Mouse (Mus musculus) T-helper 1 cell (primary cell): Measurements from ENCODE around the gene Tmem201.
"Not testable (repeated sequence)": the region's sequence is repeated elsewhere in the genome, so short reads cannot be mapped to it uniquely, and the experiment has no call there.

ENCODE experiments used
- in situ Hi-C: fragments of 300-600 bp; cut with MboI, MseI; formaldehyde crosslinking; loops from one replicate; pipeline ENCODE4 v1.15.1; 2025; ENCODE audit warnings: high pct_unique_total_duplicates

The Tmem201 gene

DNA sequence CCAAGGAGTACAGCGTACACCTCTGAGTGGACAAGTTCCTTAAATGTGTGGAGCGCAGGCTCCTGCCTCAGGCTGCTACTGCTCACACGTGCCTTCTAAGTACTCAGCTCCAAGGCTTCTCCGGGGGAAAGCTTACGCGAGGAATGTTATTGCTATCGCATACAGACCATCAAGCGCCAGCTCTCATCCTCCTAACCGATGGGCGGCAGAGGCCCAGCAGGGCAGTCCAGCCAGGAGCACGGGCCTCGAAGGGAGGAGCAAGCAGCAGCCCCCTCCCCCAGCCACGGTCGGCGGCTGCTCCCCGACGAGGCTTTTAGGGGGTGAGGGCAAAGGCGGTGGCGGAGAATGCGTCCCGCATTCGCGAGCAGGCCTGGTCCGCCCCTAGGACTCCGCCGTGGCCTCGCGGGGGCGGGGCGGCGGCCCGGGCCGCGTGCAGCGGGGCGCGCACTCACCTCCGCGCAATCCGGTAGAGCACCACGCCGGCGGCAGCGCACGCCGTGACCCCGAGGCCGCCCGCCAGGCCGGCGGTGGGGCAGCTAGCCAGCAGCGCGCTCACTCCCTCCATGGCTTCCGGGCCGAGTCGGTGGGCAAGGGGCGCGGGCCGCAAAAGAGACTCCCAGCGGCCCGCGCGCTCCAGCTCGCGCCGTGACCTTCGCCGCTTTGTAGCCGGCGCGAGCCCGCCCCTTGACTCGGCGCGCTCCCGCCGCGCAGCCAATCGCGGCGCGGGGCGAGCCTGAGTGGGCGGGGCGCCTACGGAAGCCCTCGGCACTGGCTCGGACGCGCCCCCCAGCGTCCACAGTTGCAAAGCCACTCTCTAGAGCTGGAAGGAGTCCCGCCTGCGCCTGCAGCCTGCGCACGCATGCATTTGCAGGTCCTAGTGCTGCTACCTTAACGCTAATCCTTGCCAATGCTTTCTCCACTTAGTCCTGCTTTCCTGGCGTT, at the start of gene Tmem201:
Gene Tmem201, minus strand, starts transcription at position 662 of the 942 bp plus-strand sequence.
- in situ Hi-C loops = no loop called here

DNA sequence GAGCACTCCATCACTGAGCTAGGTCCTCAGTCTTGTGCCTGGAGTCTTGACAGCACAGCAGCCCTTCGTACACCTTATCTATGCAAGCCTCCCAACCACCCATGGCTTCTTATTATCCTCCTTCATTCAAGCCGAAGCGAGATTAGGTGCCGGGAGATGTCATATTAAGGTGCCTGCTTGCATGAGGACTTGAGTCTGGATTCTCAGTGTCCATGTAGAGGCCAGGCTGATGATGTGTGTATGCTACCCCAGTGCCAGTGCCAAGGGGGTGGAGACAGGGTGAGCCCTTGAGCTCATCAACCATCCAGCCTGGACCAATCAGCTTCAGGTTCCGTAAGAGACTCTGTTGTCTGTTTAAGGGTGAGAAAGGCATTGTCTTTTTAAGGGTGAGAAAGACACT, 47.1 kb upstream of the Tmem201 start:
- in situ Hi-C loops = no loop called here

DNA sequence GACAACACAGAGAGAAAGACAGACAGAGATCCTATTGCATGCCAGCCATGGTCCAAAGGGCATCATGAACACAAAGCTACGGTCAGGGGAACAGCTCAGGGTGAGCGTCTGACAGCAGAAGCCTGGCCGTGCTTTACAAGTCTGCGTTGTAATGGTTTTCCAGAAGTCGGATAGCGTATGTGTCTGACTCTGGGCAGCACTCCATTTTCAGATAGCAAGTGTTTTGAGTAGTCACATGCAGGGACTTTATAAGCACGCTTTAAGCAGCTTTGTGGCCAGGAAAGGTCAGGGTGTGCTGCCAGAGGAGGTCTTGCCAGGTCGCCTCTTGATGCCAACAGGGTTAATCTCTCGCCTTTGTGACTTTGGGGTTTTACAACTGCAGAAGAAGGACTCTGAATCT, 46.5 kb upstream of the Tmem201 start:
- in situ Hi-C loops = no loop called here

DNA sequence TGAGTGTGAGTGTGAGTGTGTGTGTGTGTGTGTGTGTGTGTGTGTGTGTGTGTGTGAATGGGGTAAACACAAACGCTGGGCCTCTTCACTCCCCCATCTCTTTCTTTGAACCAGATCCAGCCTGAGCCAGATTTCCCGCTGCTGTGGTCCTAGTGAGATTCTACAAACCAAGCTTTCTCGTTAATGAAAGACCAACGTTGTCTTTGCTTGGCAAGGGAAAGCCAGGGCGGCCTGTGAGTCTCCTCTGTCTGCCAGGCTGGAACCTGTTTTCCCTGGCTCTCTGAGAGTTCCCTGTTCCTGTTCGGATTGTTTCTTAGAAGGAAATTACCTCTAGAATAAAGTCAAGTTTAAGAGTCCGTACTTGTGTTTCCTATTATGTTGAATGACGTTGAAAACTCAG, 45.1 kb upstream of the Tmem201 start:
- in situ Hi-C loops = no loop called here

DNA sequence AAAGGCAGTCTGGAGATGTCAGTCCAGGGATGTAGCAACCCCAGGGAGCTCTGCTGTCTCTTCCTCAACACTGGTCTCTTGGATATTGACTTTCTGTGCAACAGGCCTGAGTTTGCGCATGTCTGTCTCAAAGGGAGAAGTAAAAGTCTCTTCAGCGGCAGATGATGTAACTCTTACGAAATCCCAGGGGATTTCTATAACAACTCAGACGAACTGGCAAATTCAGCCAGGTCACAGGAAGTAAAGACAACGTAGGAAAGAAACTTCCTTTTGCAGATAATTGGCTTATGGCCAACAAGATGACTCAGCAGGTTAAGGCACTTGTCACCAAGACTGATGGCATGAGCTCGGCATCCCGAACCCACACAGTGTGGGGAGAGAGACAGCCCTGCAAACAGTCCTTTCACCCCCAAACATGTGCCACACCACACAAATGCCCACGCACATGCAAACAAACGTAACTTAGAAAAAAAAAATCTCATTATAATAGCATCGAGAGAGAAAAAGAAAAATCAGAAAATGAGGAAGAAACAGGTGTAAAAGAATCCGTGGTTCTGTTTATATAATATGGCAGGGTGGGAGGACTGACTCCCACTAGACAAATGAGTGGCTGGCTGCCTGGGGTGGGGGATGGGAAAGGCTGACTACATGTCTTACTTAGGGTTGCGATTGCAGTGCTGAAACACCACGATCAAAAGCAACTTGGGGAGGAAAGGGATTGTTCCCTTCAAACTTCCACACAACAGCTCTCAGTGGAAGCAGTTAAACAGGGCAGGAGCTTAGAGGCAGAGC, 42.9 kb upstream of the Tmem201 start:
- in situ Hi-C loops = no loop called here

DNA sequence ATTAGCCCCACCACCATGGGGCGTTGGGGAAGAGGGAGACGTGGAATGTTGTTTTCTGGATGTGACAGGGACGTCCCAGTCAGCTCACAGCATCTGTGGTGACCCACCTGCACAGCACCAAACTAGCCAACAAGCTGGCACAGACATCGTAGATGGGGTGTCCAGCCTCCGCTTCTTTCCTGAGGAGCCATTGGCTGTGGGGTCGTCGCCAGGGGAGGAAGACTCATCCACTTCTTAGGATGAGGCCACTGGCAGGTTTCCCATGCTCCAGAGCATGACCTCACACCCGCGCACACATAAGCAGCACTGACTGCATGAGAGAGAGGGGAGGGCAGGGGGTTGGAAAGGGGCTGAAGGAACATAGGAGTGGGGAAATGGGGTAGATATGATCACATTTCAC, 42.1 kb upstream of the Tmem201 start:
- in situ Hi-C loops = no loop called here

DNA sequence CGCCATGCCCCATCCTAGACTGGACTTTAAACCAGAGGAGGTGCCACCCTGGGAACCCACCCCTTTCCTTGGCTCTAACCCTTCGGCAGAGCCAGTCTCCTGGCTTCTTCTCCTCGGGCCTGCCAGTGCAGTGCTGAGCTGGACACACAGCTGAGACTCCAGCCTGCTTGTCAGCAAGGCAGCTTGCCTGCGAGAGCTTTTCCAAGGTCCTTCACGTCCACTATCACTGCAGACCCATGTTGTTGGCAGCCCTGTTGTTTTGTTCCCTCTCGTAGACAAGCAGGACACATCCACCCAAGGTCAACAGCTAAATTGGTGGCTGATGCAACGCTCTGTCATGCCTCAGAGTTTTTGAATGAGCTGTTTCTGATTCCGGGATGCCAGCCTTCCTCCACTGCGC, 39.3 kb upstream of the Tmem201 start:
- in situ Hi-C loops = no loop called here

DNA sequence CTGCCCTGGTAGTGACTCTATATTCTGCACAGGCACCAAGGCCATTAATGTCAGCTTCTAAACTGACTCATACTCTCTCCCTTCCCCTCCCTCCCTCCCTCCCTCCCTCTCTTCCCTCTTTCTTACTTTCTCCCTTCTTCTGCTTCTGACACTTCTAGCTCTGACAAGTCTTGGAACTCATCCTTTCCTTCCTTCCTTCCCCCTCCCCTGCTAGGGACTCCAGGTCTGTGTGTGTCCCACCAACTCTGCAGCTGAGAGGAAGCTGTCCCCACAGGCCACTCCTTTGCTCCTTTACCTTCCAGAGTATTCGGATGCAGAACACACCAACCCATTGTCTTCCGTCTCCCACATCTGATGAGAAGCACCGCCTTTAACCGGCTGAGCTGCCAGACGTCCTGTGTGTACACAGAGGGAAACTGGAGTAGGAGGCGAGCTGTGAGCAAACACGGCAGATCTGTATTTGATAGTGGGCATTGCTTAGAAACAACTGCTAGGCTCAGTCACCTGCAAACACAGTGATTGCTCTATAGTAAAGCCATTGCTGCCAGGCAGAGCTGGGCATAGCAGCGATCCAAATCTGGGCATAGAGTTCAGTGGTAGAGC, 38.0 kb upstream of the Tmem201 start:
- in situ Hi-C loops = no loop called here

DNA sequence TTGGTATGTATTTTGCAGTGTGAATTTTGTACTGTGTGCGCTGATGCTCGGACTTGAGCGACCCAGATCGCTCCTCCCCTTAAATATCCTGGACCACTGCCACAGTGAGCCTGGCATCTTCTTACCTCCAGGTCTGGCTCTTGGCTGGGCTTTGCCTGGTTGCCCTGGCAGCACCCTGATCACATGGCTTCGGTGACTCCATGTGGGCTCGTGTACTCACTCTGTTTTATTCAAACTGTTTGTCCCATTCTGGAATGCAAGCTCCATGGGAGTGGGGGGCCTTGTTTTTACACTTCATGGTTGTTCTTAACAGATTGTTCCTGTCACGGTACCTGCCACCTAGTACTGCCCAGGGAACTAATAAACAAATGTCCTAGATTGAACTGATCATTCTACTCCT, 37.5 kb upstream of the Tmem201 start:
- in situ Hi-C loops = no loop called here

DNA sequence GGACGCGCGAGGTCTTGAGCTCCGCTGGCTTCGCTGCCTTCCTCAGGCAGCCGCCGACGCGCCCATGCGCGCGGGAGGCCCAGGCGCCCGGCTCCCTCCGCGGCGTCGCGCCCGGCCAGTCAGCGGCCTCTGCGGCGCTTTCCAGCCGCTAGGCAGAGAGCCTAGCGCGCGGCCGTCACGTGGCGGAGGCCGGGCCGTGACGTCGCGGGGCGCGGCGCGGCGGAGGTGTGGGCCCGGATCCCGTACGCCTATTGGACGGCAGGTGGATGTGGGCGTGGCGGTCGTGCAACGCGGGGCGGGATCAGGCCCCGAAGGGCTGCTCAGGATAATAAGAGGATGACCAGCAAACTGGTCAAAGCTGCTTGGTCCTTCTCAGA, 36.2 kb upstream of the Tmem201 start, which contains the start of gene Slc25a33:
Gene Slc25a33, minus strand, starts transcription at position 184 of the 377 bp plus-strand sequence.
- in situ Hi-C loops = no loop called here

DNA sequence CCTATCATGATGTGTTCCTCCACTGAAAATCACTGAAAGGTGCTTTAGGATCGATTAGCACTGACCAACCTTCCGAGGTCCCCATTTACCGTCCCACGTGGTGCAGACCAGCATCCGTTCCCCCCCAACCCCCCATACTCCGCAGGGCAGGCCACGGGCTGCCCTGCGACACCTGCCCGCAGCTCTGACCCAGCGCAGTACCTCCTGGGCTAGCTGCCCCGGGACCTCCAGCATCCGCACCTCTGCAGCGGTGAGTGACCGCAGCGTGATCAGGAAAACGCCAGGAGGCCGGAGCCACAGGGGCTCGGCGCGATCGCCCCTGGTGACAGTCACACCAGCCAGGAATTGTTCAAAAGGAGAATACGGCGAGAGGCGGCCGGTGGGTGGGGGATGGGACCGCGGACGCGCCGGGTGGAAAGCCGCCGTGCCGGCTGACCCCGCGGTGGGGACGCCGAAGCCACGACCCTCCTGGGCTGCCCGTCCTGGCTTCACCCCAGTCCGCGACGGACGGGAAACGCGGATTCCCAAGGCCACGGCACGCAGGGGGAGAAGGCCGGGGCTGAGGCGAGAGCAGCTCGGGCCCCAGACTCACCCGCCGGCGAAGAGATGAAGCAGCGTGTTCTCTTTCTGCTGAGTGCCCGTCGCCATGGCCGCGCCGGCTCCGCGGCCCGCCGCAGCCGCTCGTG, 35.7 kb upstream of the Tmem201 start:
- in situ Hi-C loops = no loop called here

DNA sequence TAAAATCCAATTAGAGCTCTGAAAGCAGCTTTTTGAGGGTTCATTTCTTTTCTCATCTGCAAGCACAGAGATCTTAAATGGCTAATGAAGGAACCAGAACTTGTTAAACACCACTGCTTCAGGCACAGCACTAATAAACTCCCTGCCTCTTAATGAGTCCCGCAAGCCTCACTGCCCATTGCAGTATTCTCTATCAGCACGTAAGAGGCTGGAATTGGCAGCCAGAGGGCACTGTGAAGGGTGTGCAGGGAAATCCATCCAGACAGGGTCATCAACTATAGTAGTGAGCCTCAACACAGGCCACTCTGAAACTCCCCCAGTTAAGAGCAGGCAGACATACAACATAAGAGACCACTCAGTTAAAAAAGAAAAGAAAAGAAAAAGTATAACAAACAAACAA, 34.5 kb upstream of the Tmem201 start:
- in situ Hi-C loops = no loop called here

DNA sequence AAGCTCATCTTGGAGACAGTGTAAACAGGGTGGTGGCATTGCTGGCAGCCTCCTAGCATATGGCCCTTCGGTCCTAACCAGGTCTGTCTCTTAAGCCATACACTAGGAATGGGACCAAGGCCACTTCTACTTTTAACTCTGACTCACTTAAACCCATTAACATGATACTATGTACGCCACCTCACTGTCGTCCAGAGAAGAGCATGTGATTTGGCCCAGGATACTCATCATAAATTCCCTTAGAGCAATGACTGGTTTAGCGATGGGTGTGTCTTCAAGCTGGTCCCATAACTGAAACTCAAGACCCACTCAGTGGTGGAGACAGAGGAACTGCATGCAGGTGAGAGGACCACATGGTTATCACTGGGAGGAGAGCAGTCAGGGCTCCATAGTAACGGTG, 27.4 kb upstream of the Tmem201 start:
- in situ Hi-C loops = no loop called here

DNA sequence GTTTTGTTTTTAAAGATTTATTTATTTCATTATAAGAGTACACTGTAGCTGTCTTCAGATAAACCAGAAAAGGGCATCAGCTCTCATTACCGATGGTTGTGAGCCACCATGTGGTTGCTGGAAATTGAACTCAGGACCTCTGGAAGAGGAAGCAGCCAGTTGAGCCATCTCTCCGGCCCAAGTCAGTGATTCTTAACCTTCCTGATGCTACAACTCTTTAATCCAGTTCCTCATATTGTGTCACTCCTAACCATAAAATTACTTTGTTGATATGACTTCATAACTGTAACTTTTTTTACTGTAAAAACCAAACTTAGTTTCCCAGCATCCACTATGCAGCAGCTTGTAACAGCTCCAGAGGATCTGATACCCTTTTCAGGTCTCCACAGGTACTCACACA, 25.5 kb upstream of the Tmem201 start:
- in situ Hi-C loops = no loop called here

DNA sequence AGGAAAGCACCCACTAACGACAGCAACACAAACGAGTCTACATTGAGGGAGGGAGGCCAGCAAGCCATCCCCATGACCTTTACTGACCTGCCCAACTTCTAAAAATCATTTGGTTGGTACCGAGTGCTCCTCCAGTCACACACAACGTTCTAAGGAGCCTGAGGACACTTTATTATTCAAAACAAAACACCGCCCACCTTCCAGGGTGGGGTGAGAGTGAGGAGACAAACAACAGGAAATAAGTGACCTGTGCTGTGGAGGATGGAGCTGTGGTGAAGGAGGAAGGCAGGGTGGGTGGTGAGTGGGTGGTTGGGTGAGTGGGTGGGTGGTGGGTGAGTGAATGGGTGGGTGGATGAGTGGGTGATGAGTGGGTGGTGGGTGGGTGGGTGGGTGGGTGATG, 21.7 kb upstream of the Tmem201 start:
- in situ Hi-C loops = no loop called here

DNA sequence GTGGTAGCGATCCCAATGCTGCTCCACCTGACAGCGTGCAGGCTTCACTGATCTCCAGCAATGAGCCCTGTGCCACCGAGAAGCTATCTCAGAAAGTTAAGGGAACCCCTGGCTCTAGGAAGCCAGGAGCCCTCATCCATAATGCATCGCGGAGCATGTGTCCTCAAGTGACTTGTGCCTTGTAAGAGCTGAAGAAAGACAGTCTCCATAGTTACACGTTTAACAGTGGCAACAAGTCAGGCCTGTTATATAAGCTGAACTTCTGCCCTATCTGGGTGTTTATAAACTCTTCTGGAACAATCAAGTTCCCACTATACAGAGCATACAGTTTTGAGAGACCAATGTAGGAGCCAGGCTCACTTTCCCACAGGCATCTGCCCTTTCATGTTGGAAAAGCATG, 20.6 kb upstream of the Tmem201 start:
- in situ Hi-C loops = no loop called here

DNA sequence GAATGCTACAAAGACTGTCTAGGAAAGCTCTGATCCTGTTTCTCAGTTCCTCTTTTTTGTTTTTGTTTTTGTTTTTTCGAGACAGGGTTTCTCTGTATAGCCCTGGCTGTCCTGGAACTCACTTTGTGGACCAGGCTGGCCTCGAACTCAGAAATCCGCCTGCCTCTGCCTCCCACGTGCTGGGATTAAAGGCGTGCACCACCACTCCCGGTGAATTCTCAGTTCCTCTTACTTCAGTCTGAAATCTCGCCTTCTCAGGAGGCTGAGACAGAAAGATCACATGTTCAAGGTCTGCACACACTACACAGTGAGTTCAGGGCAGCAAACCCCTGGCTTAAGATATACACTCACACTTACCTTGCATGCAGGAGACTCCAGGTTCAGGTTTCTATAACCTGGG, 18.7 kb upstream of the Tmem201 start:
- in situ Hi-C loops = not testable (repeated sequence)

DNA sequence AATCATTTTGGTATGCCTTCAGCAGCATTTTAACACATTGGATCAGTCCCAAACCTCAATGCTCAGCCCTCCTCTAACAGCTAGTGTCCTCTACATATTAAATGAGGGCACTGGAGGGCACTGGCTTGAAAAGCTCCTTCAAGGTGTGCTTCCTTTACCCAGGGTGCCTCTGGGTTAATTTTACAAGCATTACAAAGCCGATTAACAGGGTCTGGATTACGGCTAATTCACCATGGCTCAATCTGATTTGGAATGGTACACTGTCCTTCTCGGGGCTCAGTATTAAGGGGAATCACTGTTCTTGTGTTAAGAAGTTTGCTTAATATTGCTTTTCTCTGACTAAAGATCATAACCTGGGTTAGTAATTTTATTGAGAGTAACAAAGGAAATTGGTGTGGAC, 15.0 kb upstream of the Tmem201 start:
- in situ Hi-C loops = no loop called here

DNA sequence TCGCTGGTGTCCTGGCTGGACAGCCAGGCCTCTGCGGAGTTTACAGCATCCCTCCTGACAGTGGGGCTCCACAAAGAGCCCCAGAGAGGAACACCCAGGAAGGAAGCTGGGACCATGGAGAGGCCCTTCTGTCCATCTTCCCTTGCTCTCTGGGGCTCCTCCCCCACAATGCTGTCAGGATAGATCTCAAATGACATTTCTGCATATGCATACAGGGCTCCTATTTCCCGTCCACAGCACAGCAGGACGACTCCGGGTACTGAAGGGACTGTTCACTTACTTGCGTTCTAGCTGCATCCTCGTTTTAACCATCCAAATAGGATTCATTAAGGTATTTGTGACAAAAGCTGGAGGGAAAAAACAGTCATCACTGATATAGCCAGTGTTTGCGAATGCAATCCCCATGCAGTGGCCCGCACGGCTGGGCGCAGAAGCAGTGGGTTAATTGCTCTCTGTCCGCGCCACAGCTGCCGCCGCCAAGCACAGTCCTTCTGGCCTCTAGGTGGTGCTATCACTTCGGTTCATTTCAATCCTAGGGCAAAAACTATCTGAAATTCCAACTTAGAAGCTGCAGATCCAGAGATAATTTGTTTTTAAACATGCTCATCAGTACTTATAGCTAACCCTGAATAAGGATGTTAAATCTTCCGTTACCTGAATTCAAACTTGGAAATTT, 14.4 kb upstream of the Tmem201 start:
- in situ Hi-C loops = no loop called here

DNA sequence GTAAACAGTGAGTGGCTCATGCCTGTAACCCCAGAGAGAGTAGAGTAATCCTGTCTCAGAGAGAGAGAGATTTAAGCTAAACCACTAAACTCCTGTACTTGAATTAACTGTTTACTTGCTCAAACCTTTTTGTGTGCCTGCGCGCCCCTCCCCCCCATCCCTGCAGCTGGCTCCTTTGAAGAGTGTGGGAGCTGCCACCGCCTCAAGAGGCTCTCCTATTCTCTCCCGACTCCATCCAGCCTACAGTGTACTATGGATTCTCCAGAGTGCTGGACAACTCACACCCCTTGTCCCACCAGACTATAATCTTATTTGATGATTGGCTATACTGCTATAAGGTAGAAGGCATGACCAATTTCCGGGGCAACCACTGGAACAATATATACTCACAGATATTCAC, 12.8 kb upstream of the Tmem201 start:
- in situ Hi-C loops = no loop called here

DNA sequence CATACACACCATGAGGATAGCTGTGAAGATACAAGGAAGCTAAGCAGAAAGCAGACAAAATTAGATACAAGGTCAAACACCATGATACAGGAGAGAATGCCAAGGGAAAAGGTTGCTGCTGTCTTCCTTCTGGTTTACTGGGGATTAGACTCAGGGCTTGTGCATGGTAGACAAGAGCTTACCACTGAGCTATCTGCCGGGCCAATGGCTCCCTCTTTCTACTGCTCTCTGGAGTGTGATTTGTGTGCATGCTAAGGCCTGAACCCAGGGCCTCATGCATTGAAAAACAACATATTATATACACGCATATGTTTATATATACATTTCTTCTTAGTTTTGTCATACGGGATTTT, 11.8 kb upstream of the Tmem201 start:
- in situ Hi-C loops = not testable (repeated sequence)
